22 mouse cellular contexts compared by ENCODE assay signal in genomic region chr2:33295115-33295514, GRCm38 (mm10).
"Had no signal": no experiment of that assay in that cellular context is flagged by ENCODE, and none has a peak within 500 bp of the region (broad histone marks: within the 10 kb centered on the region; RNA-seq: fewer than 3 reads in every experiment).

No protein-coding gene starts in this region.

- H3K4me3 ChIP-seq: layer of hippocampus, adult 2 months; limb, embryonic 12.5 days; limb, embryonic 15.5 days; midbrain, embryonic 10.5 days; midbrain, embryonic 13.5 days; myocyte; neural tube, embryonic 13.5 days; stomach, embryonic 15.5 days had no signal

- H3K27ac ChIP-seq: kidney, postnatal 0 days; layer of hippocampus, adult 2 months; limb, embryonic 12.5 days; limb, embryonic 15.5 days; liver, embryonic 14.5 days; macrophage; midbrain, embryonic 10.5 days; midbrain, embryonic 13.5 days; neural tube, embryonic 13.5 days; stomach, embryonic 15.5 days had no signal

- DNase-seq: kidney, adult 2 months; kidney, postnatal 25 days; left cerebral cortex, postnatal 4 days; liver, postnatal 0 days; lung, embryonic 14.5 days; retina, postnatal 1 day; right cerebral cortex, postnatal 25 days; spleen, adult 18-20 months; thymus, postnatal 25 days had no signal

- ATAC-seq: intestine, postnatal 0 days; liver, postnatal 0 days; lung, postnatal 0 days; midbrain, embryonic 13.5 days had no signal
